Mouse (Mus musculus) frontal cortex, postnatal 25 days (tissue): ENCODE results near the gene Katnal1.

Source experiments
- DNase-seq, 2 experiments: peaks; one replicate each; pipeline ENCODE4 v3.0.0; 2022; ENCODE audit warnings: low spot score in 2 of 2

Katnal1 gene

DNA sequence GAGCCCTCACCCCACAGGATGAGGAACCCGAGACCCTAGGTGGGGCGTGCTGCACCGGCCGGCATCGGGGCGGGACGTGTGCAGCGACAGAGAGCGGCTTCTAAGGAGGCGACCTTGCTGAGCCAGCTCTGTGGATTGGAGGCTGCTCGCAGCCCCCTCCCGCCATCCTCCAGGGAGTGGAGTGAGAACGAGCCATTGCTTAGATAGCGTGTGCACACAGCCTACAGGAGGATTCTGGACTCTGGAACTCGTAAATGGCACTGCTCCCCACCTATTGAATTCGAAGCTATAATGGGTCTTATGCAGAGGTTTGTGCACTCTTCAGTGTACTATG, at the start of gene Katnal1:
Gene Katnal1 (minus strand): TSS at position 205 of the 334 bp plus-strand sequence.
- no peak for DNase-seq

DNA sequence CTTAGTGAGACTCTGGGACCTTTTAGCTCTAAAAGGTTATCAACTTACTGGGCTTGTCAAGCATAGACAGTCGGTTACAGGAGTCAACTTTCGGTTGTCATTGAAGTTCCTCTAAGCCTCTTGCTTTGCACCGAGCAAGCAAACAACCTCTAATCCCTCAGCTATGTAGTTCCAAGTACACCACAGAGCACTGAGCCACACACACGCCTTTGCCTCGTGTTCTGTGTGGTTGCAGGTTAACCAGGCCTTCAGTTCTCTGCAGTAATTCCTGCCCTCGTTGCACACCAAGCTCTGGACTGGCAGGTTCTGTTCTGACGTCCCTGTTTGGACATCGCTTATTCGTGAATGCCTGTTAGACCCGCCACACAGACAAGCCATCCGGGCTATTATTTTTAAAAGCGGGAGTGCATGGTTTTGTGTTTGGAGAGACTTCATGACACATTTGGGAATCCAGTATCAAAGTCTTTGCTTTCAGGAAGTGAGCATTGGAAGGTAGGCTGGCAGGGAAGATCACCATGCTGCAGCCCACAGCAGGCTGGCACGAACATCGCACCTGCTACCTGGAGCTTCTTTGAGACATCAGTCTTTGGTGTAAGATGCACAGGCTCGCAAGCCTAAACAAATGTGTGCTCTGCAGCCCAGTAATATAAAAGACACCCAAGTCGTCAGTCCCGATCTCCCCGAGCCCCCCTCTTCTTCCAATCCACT, 49.5 kb upstream of the Katnal1 start:
- DNase-seq, result no peak

DNA sequence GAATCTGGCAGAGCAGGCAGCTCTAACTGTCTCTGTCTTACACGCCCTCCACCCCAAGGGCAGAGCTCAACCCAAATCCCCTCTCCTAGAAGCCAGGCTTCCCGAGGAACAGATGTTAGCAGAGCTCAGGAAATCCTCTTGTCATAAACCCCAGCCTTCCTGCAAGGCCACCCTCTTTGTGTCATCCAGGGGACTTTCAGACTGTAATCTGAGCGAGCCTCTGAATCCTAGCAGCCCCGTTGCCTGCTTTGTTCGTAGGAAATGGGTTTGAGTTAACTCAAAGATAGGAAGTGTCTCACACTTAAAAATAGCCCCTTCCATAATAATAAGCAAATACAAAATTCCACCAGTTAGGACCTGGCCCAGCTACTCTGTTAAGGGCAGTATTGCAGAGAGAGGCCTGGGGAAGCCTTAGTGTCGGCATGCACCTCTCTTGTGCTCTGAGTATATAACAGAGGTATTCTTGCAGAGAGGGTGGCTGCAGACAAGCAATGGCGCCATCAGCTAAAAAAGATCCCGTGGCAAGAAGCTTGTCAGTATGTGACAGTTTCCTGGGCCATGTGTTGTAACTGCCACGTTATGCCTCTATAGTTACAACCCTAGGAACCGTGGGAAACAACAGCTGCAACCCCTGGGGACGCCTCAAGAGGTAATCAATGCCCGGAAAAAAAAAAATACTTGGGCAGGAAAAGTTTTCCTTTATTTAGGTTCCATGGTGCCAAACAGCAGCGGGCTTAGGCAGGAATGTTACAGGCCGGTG, 48.8 kb upstream of the Katnal1 start:
- no peak for DNase-seq

DNA sequence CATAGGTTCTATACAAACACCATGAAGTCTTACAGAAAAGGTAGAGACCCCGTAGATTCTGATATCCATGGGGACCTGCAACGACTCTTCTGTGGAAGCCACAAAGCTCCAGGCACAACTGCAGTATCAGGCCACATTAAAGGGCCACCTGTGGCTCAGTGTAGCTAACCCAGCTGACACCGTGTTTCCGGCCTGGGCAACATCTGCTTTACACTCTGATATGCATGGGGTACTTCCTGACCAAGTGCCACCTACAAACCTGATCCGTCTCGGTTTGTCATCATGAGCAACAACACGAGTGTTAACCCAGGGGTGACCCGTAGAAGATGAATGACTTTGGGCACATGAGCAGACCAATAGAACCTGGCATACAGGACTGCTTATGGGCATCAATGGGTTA, 47.8 kb upstream of the Katnal1 start:
- no peak for DNase-seq

DNA sequence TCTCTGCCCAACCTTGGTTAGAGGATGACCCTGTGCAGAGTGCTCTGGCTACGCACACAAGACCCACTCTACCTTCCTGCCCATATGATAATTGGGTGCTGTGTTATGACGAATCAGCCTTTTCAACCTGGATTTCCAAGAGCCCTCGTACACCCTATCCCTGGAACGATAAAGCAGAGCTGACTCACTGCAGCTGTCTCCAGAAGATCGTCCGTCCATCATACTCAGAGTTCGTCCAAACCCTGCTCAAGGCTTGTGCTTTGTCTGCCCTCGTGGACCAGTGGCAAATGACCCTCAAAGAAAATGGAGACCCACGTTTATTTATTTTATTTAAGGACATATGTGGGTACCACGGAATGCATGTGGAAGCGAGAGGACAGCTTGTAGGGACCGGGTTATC, 45.9 kb upstream of the Katnal1 start:
- no peak for DNase-seq

DNA sequence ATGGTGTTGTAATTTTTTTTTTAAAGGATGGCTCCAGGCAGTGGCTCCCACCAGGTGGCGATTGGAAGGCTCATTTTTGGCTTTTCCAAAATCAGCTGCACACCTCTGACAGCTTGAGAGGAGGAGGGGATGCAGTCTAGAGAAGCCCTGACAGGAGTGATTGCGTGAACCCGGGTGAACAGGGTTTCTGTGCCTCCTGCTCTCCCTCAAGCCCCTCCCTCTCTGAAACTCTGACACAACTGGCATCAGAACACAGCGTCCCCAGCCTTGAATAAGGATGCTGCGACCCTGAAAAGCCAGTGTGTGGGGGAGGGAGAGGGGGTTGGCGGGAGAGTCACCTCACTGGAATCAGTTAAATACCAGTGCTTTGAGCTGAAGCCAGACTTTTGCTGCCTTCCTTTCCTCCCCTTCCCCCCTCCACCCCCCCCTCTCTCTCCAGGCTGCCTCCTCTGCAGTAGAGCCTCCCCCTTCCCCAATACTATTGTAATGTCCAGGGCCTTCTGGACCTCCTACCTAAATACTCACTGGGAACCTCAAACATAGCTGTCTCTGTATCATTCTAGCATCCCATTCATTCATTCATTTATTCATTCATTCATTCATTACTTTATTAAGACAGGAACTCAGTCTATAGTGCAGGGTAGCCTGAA, 44.0 kb upstream of the Katnal1 start:
- DNase-seq, result no peak

DNA sequence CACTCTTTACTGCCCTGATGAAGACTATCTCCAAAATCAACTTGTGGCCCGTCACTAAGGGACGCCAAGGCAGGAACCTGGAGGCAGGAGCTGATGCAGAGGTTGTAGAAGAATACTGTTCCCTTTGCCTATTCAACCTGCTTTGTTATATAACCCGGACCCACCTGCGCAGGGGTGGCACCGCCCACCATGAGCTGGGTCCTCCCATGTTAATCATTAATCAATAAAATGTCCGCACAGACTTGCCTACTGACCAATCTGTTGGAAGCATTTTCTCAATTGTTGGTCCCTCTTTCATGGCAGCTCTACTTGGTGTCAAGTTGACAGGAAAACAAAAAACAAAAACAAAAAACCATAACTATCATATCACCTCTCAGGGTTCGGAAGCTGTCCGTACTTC, 43.0 kb upstream of the Katnal1 start:
- DNase-seq, result no peak

DNA sequence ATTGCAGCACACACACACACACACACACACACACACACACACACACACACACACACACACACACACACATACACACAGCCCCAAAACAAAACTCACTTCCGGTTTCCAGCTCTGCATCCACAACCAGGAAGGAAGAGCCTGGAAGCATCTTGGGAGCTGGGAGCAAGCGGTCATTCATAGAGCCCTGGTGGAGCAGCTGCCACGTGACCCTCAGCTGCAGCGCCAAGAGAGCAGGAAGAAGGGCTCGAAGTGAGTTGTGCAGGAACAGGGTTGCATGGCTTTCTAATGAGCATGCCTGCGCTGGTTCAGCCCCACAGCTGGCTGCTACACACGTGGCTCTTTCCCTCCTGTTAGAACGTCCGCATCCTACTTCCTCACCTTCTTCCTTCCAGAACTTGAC, 40.5 kb upstream of the Katnal1 start:
- no peak for DNase-seq

DNA sequence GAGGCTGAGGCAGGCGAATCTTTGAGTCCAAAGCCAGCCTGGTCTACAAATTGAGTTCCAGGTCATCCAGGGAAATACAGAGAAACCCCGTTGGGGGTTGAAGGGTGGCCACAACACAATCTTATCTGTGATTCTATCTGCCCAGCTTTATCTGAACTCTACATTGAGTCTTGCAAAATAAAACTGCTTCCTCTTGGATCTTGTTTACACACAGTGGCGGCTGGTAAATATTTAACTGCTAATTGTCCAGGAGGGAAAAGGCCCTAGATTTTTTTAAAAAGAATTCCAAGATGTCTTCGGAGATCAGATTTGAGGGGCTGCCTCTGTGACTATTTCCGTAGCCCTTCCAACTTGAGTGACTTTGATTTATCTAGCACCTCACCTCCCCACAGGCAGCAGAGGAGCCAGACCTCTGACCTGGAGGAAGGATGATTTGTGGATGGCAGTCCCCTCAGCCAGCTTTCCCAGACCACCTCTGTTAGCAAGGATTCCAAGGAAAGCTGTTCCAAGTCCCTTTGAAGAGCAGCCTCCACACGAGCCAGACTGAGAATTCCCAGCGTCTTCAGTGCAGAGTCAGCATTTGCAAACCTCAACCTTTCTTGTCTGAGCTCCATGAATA, 39.9 kb upstream of the Katnal1 start:
- DNase-seq, result no peak

DNA sequence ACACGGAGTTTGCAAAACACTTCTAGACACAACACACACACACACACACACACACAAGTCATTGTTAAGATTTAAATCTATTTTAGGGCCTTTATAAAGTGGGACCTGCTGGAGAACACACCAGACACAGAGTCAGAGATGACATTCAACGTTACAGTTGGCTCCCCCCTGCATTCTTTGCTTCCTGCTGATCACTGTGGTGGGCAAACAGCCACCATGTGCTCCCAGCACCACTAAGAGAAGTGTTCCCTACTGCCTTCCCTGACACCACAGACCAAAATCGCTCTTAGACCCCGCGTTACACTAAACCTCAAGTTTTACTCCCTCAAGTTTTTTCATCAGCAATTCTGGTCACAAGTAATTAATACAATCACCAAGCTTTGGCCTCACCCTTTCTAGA, 39.1 kb upstream of the Katnal1 start:
- no peak for DNase-seq

DNA sequence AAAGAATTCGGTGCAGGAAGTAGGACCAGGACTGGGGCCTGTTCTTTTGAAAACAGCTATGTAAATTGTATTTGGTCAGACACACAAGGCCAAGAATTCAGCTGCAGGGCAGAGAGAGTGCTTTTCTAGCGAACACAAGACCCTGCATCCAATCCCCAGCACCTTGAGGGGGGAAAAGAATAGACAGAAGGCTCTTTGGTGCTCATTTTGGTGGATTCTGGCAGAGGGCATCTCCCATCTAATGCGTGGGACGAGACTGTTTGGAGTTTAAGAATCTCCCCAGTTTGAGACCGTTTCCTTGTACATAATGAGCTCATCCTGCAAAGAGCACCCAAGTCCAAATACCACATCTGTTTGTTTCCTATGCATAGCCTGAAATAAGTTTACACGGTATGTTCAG, 37.3 kb upstream of the Katnal1 start:
- DNase-seq, result no peak

DNA sequence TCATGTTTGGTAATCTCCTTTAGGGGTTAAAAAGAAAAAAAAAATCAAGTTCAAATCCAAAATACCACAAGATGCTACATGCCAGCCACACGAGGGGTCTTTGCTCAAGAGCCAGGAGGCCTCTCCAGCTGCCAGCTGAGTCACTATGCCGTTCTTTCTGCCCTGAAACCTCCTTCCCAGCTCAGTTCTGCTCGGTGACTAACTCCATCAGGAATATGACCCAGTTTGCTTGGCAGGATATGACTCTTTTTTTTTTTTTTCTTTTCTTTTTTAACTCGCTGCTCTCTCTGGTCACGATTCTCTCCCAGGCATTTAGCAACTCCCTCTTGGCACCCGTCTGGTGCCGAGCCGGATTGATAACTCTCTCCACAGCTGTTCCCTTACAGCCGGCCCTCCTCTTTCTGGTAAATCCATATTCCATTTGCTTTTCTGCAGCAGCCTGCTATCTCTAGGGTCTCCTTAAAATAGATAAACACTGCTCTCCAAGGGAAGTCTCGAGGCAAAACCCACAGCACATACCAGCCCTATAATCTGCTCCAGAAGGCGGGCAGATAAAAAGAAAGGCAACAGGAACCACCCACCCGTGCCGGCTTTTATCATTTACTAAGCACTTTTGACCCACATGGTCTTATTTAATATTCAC, 36.7 kb upstream of the Katnal1 start:
- DNase-seq, result peak; percentile 43 to 57

DNA sequence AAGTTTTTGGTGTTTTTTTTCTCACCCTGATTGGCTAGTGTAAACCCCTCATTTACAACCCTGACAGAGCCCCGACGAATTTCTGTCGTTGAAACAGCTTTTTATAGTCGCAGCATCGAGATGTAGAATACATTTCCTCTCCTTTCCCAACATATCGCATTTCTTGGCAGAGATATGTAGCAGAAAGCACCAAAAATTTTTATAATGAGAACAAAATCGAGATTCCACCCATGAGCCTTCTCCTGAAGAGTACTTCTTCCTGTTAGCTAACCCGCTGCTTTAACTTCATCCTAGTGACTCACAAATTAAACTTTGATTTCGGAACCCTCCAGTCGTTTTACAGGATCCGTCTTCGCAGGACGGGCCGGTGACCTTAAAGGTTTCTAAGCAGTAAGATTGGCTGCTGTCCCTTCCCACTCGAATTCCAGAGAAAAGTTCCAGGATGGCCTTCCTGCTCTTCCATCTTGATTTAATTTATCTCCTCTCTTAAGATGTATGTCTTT, 36.0 kb upstream of the Katnal1 start:
- no peak for DNase-seq

DNA sequence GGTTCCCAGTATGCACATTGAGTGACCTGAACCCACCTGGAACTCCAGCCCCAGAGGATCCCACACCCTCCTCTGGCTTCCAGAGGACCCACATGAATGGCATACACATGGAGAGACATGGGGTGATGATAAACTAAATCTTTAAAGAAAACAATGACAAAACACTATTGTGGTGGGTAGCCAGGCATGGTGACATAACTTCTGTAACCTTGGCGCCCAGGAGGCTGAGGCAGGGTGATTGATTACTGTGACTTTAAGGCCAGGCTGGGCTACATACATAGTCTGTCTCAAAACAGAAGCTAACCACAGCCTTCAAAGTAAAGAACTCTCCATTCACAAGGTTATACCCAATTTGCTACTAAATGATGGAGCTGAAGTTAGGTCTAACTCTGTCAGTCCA, 35.1 kb upstream of the Katnal1 start:
- DNase-seq, result no peak

DNA sequence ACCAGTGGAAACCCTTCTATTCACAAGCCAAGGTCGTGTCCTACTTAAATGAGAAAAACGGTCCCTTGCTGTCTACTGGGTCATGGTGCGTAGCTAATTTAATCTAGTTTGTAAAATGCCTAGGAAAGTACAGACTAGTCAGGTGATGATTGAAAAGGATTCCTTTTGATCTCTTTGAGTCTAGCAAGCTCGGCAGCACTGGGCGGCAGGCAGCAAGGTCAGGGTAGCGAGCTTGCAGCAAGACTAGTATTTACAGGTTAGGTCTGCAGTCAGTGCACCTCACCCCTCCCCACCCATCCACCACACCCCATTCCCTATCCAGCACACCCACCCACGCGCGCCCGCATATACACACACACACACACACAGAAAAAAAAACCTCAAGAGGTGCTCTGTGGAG, 31.1 kb upstream of the Katnal1 start:
- no peak for DNase-seq

DNA sequence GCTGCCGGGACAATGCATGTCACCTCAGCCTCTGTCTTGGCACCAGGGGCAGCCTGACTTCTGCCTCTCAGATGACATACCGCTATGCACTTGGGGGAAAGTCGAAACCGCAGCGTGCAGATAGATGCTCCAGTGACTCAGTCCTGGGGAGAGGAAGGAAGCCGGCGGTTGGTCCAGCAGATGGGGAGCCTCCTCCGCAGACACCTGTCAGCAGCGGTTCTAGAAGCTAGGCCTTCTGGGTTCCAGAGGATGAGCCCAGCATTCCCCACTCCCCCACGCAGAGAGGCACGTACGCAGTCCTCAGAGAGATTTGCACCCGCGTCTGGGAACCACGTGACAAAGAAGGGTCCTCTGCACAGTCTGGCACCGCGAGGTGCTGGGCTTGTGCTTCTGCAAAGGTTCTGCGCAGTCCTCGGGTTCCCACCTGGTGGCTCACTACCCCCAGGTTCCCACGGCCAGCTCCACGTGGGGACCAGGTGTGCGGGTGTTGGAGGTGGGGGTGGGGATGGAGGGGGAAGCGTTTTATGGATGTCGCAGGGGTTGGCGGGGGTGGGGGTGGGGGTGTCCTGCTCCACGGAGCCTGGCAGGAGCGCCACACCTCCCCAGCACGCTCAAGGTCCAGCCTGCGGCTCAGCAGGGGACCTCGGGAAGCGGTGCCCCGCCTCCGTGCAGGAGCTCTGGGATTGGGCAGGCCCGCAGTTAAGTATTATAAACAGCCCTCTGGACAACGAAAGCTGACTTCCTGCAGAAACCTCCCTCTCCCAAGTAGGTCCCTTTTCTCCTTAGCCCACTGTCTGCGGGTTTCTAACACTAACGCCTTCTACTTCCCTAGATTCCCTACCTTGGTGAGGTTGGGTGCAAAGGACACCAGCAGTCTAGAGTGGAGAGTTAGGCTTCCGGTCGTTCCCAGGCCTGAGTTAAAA, 30.2 kb upstream of the Katnal1 start:
- DNase-seq, result peak; percentile 45 to 69

DNA sequence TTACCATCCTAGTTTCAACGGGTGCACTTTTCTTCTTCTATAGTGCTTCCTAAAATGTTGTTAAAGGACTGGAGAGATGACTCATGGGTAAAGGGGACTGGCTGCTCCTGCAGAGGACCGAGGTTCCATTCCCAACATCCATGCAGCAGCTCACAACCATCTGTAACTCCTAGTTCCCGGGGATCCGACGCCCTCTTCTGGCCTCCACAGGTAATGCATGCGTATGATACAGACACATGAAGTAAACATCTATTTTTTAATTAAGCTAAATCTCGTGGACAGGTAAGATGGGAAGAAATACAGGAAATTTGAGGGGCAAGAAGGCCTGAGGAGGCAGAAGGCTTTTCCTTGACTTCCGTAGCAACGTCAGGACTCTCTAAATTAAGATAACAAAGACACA, 29.2 kb upstream of the Katnal1 start:
- DNase-seq, result no peak

DNA sequence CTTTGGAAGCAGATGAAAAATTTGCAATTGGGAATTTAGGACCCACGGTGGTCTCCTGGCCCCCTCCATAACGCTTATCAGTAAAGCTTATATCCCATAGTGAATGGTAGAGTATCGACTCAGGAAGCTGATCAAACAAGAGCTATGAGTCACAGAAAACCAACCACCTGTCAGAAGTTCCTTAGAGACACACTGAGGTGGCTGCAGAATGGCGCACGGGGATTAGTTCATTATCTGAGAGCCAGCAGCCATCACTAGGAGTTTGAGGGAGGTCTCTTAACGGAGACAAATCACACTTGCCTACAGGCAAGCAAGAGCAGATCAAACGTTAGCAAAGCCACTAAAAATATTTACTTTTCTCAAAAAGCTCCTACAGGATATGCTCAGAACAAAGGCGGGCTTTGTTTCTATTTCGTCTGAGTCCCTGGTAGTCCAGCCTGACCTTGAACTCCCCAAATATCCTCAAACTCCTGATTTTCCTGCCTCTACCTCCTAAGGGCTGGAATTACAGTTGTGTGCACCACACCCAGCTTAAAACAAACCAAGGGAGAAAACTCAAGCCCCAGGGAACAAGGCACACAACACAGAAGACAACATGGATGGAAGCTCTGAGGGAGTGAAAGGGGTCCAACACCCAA, 27.9 kb upstream of the Katnal1 start:
- DNase-seq, result no peak

DNA sequence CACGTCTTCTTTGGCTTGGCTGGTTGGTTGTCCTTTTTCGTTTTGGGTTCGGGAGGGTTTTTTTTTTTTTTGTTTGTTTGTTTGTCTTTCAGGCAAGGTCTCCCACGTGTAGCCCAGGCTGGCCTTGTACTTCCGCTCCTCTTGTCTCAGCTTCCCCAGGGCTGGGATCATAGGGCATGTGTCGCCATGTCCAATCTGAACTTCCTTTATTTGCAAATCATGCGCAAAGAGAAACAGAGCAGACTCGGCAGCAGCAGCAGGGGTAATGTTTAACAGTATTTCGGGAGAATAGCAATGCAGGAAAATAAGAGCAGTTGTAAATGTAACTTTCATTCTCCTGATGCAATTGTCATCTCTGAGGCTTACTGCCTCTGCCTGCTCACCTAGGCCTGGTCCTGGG, 27.0 kb upstream of the Katnal1 start:
- DNase-seq, result no peak

DNA sequence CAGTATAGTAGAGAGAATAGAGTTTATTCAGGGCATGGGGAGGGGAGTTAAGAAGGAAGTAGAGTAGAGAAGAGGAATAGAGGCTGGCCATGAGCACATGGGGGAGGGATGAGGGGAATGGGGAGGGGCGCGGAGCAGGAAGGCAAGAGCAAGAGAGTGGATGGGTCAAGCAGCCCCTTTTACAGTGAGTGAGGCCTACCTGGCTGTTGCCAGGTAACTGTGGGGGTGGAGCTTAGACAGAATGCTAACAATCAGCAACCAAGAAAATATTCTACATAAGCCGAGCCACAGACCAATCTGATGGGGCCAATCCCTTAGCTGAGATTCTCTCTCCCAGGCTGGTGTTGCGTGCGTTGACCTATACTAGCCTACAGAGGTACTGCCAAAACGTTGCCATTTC, 26.5 kb upstream of the Katnal1 start:
- no peak for DNase-seq
